Mouse (Mus musculus) CH12.LX (cell line): ENCODE results near the gene Rhot1.

ENCODE experiments used
- BHLHE40 ChIP-seq: IDR thresholded peaks from 2 replicates; pipeline ENCODE4 v1.6.1; 2011; ENCODE audit warnings: mild to moderate bottlenecking, low read depth, low read length, improper control_type of control experiment
- CHD2 ChIP-seq: IDR thresholded peaks from 2 replicates; pipeline ENCODE4 v1.6.1; 2011; ENCODE audit warnings: low read length, improper control_type of control experiment
- CTCF ChIP-seq, 2 experiments: IDR thresholded peaks in 1 of 2; conservative IDR thresholded peaks in 1 of 2; 2 replicates each; pipeline ENCODE4 v1.5.1; 2011 to 2012; ENCODE audit warnings: low read depth in 2 of 2, low read length in 2 of 2, improper control_type of control experiment in 1 of 2, inconsistent platforms in 1 of 2, mild to moderate bottlenecking in 1 of 2, moderate library complexity in 1 of 2
- EP300 ChIP-seq: IDR thresholded peaks from 2 replicates; pipeline ENCODE4 v1.6.1; 2011; ENCODE audit warnings: low read length, improper control_type of control experiment
- ETS1 ChIP-seq: conservative IDR thresholded peaks from 2 replicates; pipeline ENCODE4 v1.6.1; 2012; ENCODE audit warnings: low read depth, mild to moderate bottlenecking, inconsistent platforms, low read length, improper control_type of control experiment, moderate library complexity
- JUN ChIP-seq: IDR thresholded peaks from 2 replicates; pipeline ENCODE4 v1.6.1; 2011; ENCODE audit warnings: low read depth, mild to moderate bottlenecking, low read length, improper control_type of control experiment, moderate library complexity; ENCODE audit not compliant: insufficient read depth
- JUND ChIP-seq: conservative IDR thresholded peaks from 2 replicates; pipeline ENCODE4 v1.6.1; 2011; ENCODE audit warnings: low read depth, low read length, improper control_type of control experiment
- MAZ ChIP-seq: IDR thresholded peaks from 2 replicates; pipeline ENCODE4 v1.6.1; 2012; ENCODE audit warnings: low read depth, mild to moderate bottlenecking, inconsistent platforms, low read length, improper control_type of control experiment, moderate library complexity
- NRF1 ChIP-seq: IDR thresholded peaks from 2 replicates; pipeline ENCODE4 v1.6.1; 2014; ENCODE audit warnings: low read depth, mild to moderate bottlenecking, inconsistent platforms, low read length, improper control_type of control experiment, moderate library complexity
- POLR2A ChIP-seq: IDR thresholded peaks from 2 replicates; pipeline ENCODE4 v1.6.1; 2011; ENCODE audit warnings: low read depth, mild to moderate bottlenecking, improper control_type of control experiment, low read length
- SMC3 ChIP-seq: IDR thresholded peaks from 2 replicates; pipeline ENCODE4 v1.6.1; 2011; ENCODE audit warnings: low read depth, low read length, improper control_type of control experiment
- TBP ChIP-seq: conservative IDR thresholded peaks from 2 replicates; pipeline ENCODE4 v1.6.1; 2011; ENCODE audit warnings: low read depth, low read length, improper control_type of control experiment
- ZMIZ1 ChIP-seq: IDR thresholded peaks from 2 replicates; pipeline ENCODE4 v1.6.1; 2012; ENCODE audit warnings: low read depth, mild to moderate bottlenecking, inconsistent platforms, low read length, improper control_type of control experiment

DNA sequence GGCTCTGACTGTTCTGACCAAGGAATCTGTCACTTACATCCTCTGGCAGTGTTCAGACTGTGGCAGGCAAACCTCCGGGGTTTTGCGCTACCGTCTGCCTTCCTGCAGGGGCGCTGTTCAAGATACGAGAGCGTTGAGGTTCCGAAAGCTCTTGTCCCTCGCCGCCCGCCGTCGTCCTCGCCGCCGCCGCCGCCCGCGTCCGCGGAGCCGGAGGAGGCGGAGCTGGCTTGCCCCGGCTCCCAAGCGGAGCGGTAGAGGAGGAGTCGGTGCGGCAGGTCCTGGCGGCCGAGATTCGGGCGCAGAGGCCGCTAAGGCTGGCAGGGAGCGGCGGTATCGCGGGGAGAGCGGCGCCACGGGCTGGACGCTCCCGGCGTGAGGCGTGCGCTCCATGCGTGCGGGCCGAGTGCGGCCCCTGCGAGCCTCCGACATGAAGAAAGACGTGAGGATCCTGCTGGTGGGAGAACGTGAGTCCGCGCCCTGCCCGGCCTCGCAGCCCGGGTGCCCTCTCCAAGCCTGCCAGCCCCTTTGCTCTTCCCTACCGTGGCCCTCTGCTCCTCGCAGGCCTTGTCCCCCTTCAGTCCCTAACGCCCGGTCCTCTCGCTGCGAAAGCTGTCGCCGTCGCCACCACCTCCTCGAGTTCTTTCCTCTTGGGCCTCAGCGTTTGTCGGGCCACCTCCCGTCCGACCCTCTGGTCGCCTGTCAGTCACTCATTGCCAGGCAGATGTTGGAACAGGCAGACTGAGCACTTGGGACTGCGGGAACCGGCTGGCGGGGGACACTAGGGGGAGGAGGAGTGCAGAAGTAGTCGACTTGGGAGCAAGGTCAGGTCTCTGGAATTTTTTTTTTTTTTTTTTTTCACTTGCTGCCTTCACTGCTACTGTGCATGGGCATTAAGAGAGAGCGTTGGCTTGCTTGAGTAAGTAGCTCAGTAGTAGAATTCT, at the start of gene Rhot1:
- TF ChIP-seq CTCF (conservative IDR thresholded peaks at IDR 0.05 in 1 of 2, IDR thresholded peaks at IDR 0.05 in 1 of 2; ENCODE audit: low read depth in 2 of 2, low read length in 2 of 2) (peak; percentile 55 to 94; a peak in 3 of 4 replicates), JUND (no peak), EP300 (0 out of 2 replicates have a peak, but pooled peaks have one; percentile 16), NRF1 (peak; percentile 62), MAZ (peak; percentile 16; the same call in 1 of the 2 replicates), ETS1 (no peak), POLR2A (peak; percentile 95), TBP (no peak), JUN (no peak), SMC3 (no peak), CHD2 (no peak), ZMIZ1 (peak; percentile 93), BHLHE40 (peak; percentile 71)
